Mouse (Mus musculus) ovary, adult 2 months (tissue): Measurements from ENCODE around the gene 2610021A01Rik. TPM values are rescaled to one million over a fixed set of nuclear protein-coding genes. Genes with fewer than 3 reads are reported as not detected.

Experiments
- polyA plus RNA-seq: library from polyadenylated mRNA; depleted of rRNA; stranded (reverse); fragments of >200 nt; gene quantifications from 2 replicates; pipeline ENCODE4 v1.2.3, GENCODE M21; 2012; rRNA removed

The 2610021A01Rik gene
- 2.2 and 3.6 TPM in 2 replicates for polyA plus RNA-seq

DNA sequence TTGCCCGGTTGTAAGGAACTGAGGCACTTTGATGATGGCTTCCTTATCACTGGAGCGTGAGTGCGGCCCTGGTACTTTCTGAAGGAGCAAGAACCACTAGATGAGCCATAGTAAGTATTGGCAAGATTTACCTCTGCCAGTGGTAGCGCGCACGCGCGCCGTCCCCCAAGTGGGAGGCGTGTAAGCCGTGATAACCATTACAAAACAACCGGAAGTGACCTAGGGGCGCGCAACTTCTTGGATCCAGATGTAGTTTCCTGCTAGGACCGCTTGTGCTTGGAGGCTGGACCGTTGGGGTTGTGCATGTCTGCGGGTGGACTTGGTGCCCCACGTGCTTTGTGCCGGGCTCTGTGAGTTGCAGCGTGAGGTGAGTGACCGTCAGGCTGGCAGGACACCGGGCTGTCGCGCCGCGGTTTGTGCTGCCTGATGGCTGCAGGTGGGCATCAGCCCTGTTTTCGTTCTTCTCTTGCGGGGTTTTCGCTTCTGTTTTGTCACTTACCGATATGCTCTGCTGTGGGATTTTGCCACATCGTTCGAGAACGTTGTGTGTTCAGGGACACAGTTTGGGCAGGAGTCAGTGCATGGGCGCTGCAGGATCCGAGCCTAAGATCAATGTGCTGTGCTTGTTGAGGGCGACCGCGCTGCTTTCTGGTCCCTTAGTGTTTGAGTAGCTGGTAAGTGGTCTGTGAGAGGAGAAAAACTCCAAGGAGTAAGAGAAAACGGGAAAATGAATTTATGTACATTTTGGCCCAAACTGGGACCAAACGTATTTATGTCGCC is at the start of gene 2610021A01Rik:
2610021A01Rik (plus strand) TSS at position 197 of the 780 bp plus-strand sequence.

DNA sequence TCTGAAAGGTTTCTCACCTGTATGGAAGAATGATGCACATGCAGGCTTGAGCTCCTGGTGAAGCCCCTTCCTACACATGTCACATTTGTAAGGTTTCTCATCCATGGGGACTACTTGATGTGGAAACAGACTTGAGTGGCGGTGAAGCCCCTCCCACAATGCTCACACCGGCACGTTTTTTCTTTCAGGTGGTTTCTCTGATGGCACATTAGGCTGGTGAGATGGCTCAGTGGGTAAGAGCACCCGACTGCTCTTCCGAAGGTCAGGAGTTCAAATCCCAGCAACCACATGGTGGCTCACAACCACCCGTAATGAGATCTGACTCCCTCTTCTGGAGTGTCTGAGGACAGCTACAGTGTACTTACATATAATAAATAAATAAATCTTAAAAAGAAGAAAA is 25.5 kb upstream of the 2610021A01Rik start, which contains the start of gene Gm6871:
Gm6871 (minus strand) TSS at position 101 of the 400 bp plus-strand sequence.

DNA sequence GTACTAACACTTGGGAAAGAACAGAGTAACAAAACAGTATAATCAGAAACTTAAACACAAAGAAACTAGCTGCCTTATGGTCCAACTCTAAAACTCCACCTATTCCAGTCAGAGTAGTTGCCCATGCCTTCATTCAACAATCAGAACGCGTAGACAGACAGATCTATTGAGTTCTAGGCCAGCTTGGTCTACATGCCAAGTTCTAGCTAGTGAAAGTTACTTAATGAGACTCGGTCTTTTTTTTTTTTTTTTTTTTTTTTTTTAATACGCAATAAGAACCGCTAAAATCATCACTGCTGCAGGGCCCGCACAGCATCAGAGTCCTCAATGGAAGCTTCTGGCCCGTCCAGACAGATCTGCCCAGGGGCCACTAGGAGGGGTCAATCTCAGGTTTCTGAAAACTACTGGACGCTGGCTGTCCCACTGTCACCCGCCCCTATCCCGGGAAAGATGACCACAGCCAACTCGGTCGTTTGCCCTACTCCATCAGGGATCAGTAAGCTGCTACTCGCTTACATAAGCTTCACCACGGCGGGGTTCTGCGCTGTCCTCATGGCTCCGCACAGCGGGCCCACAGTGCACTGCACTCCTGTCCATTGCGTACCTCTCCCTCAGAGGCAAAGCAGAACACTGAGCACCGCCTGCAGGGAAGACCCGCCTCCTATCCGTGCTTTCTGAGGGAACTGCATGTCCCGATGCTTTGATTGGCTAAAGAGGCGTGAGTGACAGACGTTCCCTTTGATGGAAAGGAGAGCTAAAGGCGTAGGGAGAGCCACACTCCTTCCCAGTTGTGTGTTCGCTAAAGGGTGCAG is 33.6 kb downstream of the 2610021A01Rik start, which contains the start of gene Zfp788:
Zfp788 (plus strand) TSS at position 795 of the 812 bp plus-strand sequence.

Other genes starting within 250 kb of the 2610021A01Rik start
- gene AI987944, start 205.9 kb upstream of the 2610021A01Rik start, polyA plus RNA-seq: 1.9 and 2.4 TPM in 2 replicates
- gene Vmn2r57, start 150.5 kb upstream of the 2610021A01Rik start, polyA plus RNA-seq: 0.13 and 0.14 TPM in 2 replicates
- 0.10 TPM in 1 of 2 replicates, not detected in the other for gene Gm20449, start 99.8 kb upstream of the 2610021A01Rik start, polyA plus RNA-seq
- gene AW146154, start 99.3 kb upstream of the 2610021A01Rik start, polyA plus RNA-seq: 3.2 and 3.4 TPM in 2 replicates
- not detected in 2 replicates for gene Gm6871, start 25.6 kb upstream of the 2610021A01Rik start, polyA plus RNA-seq
- gene Zfp788, start 34.0 kb downstream of the 2610021A01Rik start, polyA plus RNA-seq: 0.28 and 0.35 TPM in 2 replicates